Mouse (Mus musculus) myocyte (in vitro differentiated cells): Measurements from ENCODE around the gene Ncoa1. TPM values are rescaled to one million over a fixed set of nuclear protein-coding genes. Genes with fewer than 3 reads are reported as not detected.

ENCODE experiments used
- H3K27me3 ChIP-seq: one replicate; pipeline ENCODE4 v1.6.1; 2011; ENCODE audit not compliant: control insufficient read depth, insufficient read depth, insufficient read length
- H3K36me3 ChIP-seq: one replicate; pipeline ENCODE4 v1.6.1; 2011; ENCODE audit not compliant: control insufficient read depth, insufficient read depth
- H3K4me2 ChIP-seq: one replicate; pipeline ENCODE4 v1.6.1; 2011; ENCODE audit warnings: low read depth, control low read depth
- H3K4me3 ChIP-seq: one replicate; pipeline ENCODE4 v1.5.1; 2011; ENCODE audit warnings: mild to moderate bottlenecking, control low read depth, moderate library complexity
- H3K79me2 ChIP-seq: one replicate; pipeline ENCODE4 v1.6.1; 2011; ENCODE audit not compliant: control insufficient read depth, insufficient read depth
- H3ac ChIP-seq: one replicate; pipeline ENCODE4 v1.6.1; 2011; ENCODE audit not compliant: control insufficient read depth, insufficient read length
- CEBPB ChIP-seq: IDR thresholded peaks from 2 replicates; pipeline ENCODE4 v1.6.1; 2011; ENCODE audit warnings: mild to moderate bottlenecking, moderate library complexity; ENCODE audit not compliant: poor library complexity, insufficient read depth, severe bottlenecking
- E2F4 ChIP-seq: IDR thresholded peaks from one replicate; pipeline ENCODE4 v1.6.1; 2011; ENCODE audit warnings: mild to moderate bottlenecking, control low read depth, moderate library complexity; ENCODE audit not compliant: insufficient read depth
- MAX ChIP-seq: IDR thresholded peaks from one replicate; pipeline ENCODE4 v1.6.1; 2011; ENCODE audit warnings: low read depth, mild to moderate bottlenecking, control low read depth
- MYOD1 ChIP-seq, 3 experiments: IDR thresholded peaks; one replicate each; pipeline ENCODE4 v1.6.1; 2011; ENCODE audit warnings: control low read depth in 2 of 3, low read depth in 2 of 3, mild to moderate bottlenecking in 2 of 3, moderate library complexity in 1 of 3; ENCODE audit not compliant: insufficient read length in 2 of 3, control insufficient read depth in 1 of 3
- MYOG ChIP-seq, 3 experiments: IDR thresholded peaks; one replicate each; pipeline ENCODE4 v1.6.1; 2011; ENCODE audit warnings: control low read depth in 2 of 3, low read depth in 2 of 3, mild to moderate bottlenecking in 2 of 3; ENCODE audit not compliant: insufficient read length in 2 of 3, control insufficient read depth in 1 of 3, insufficient read depth in 1 of 3
- POLR2A ChIP-seq: IDR thresholded peaks from one replicate; pipeline ENCODE4 v1.6.1; 2011; ENCODE audit warnings: low read depth, mild to moderate bottlenecking, control low read depth, moderate library complexity; ENCODE audit not compliant: insufficient read length
- POLR2AphosphoS2 ChIP-seq: IDR thresholded peaks from one replicate; pipeline ENCODE4 v1.6.1; 2011; ENCODE audit warnings: low read depth, control low read depth; ENCODE audit not compliant: insufficient read length
- REST ChIP-seq: IDR thresholded peaks from one replicate; pipeline ENCODE4 v1.6.1; 2011; ENCODE audit warnings: mild to moderate bottlenecking, control low read depth, moderate library complexity; ENCODE audit not compliant: insufficient read depth, insufficient read length
- SRF ChIP-seq: IDR thresholded peaks from one replicate; pipeline ENCODE4 v1.6.1; 2011; ENCODE audit warnings: low read depth; ENCODE audit not compliant: control insufficient read depth, insufficient read length
- TCF12 ChIP-seq: IDR thresholded peaks from one replicate; pipeline ENCODE4 v1.6.1; 2011; ENCODE audit warnings: mild to moderate bottlenecking, control low read depth; ENCODE audit not compliant: poor library complexity, insufficient read depth, severe bottlenecking
- TCF3 ChIP-seq: IDR thresholded peaks from one replicate; pipeline ENCODE4 v1.6.1; 2011; ENCODE audit warnings: low read depth, control low read depth; ENCODE audit not compliant: insufficient read length
- USF1 ChIP-seq: IDR thresholded peaks from one replicate; pipeline ENCODE4 v1.6.1; 2011; ENCODE audit warnings: low read depth, mild to moderate bottlenecking, control low read depth, moderate library complexity
- polyA plus RNA-seq: library from polyadenylated mRNA; unstranded; fragments of >200 nt; fragmentation: generic; extraction: Trizol; gene quantifications from one replicate; pipeline ENCODE4 v1.2.1, GENCODE M21; 2012; ENCODE audit warnings: missing spikeins

Gene Ncoa1
- polyA plus RNA-seq, 1 experiment: 7.1 TPM

- Histone ChIP-seq H3K4me3 (no peak overlapping the region), H3ac (no peak overlapping the region), H3K27me3 (no peaks in the 10 kb centered on the region), H3K36me3 (no peaks in the 10 kb centered on the region), H3K4me2 (no peak overlapping the region), H3K79me2 (no peaks in the 10 kb centered on the region)
- TF ChIP-seq REST: no peak
- no peak for TF ChIP-seq SRF
- TF ChIP-seq MYOD1 (IDR thresholded peaks at IDR 0.05; ENCODE audit: control insufficient read depth in 1 of 3, insufficient read length in 2 of 3, low read depth in 2 of 3): no peak
- TF ChIP-seq POLR2A: no peak
- TF ChIP-seq TCF12: no peak
- TF ChIP-seq E2F4: no peak
- TF ChIP-seq MAX: no peak
- TF ChIP-seq TCF3: no peak
- TF ChIP-seq POLR2AphosphoS2: no peak
- TF ChIP-seq MYOG (IDR thresholded peaks at IDR 0.05; ENCODE audit: control insufficient read depth in 1 of 3, insufficient read depth in 1 of 3, insufficient read length in 2 of 3, low read depth in 2 of 3): no peak
- TF ChIP-seq USF1: no peak
- TF ChIP-seq CEBPB: no peak
Observed at GRCm38 (mm10) chr12:4298626-4299025, 178.4 kb downstream of the Ncoa1 start.

GRCm38 (mm10) chr12:4295881-4296280, 181.1 kb downstream of the Ncoa1 start:
- Histone ChIP-seq H3K27me3 (no peaks in the 10 kb centered on the region), H3K4me3 (no peak overlapping the region), H3K79me2 (no peaks in the 10 kb centered on the region), H3K4me2 (no peak overlapping the region), H3ac (no peak overlapping the region), H3K36me3 (no peaks in the 10 kb centered on the region)
- TF ChIP-seq POLR2AphosphoS2 (no peak), MYOG (IDR thresholded peaks at IDR 0.05; ENCODE audit: control insufficient read depth in 1 of 3, insufficient read depth in 1 of 3, insufficient read length in 2 of 3, low read depth in 2 of 3) (no peak), E2F4 (no peak), POLR2A (no peak), REST (no peak), MYOD1 (IDR thresholded peaks at IDR 0.05; ENCODE audit: control insufficient read depth in 1 of 3, insufficient read length in 2 of 3, low read depth in 2 of 3) (no peak), MAX (no peak), SRF (no peak), TCF12 (no peak), USF1 (no peak), TCF3 (no peak)

- Histone ChIP-seq H3K36me3 (no peaks in the 10 kb centered on the region), H3K4me2 (no peak overlapping the region), H3K79me2 (no peaks in the 10 kb centered on the region), H3ac (no peak overlapping the region), H3K4me3 (no peak overlapping the region), H3K27me3 (no peaks in the 10 kb centered on the region)
- TF ChIP-seq REST: no peak
Observed at GRCm38 (mm10) chr12:4295281-4295680, 181.7 kb downstream of the Ncoa1 start.

- Histone ChIP-seq H3ac (no peak overlapping the region), H3K79me2 (no peaks in the 10 kb centered on the region), H3K36me3 (peaks cover 6% of the 10 kb centered on the region), H3K4me3 (no peak overlapping the region), H3K4me2 (no peak overlapping the region), H3K27me3 (no peaks in the 10 kb centered on the region)
- TF ChIP-seq CEBPB: no peak
- no peak for TF ChIP-seq MYOG (IDR thresholded peaks at IDR 0.05; ENCODE audit: control insufficient read depth in 1 of 3, insufficient read depth in 1 of 3, insufficient read length in 2 of 3, low read depth in 2 of 3)
- TF ChIP-seq E2F4: no peak
- no peak for TF ChIP-seq SRF
- no peak for TF ChIP-seq POLR2AphosphoS2
- TF ChIP-seq REST: no peak
- TF ChIP-seq TCF12: no peak
- TF ChIP-seq MAX: no peak
- no peak for TF ChIP-seq POLR2A
- no peak for TF ChIP-seq TCF3
- no peak for TF ChIP-seq MYOD1 (IDR thresholded peaks at IDR 0.05; ENCODE audit: control insufficient read depth in 1 of 3, insufficient read length in 2 of 3, low read depth in 2 of 3)
Observed at GRCm38 (mm10) chr12:4293813-4294212, 183.2 kb downstream of the Ncoa1 start.

- H3K4me2 ChIP-seq: peak overlapping the region; percentile 60
- H3K79me2 ChIP-seq: no peaks in the 10 kb centered on the region
- peaks cover 6% of the 10 kb centered on the region for H3K36me3 ChIP-seq
- no peak overlapping the region for H3ac ChIP-seq
- no peaks in the 10 kb centered on the region for H3K27me3 ChIP-seq
- TF ChIP-seq TCF12 (peak; percentile 94), SRF (peak; percentile 55), TCF3 (peak; percentile 73), USF1 (no peak), MYOG (IDR thresholded peaks at IDR 0.05; ENCODE audit: control insufficient read depth in 1 of 3, insufficient read depth in 1 of 3, insufficient read length in 2 of 3, low read depth in 2 of 3) (peak; percentile 73 to 99 (median 96)), REST (no peak), MYOD1 (IDR thresholded peaks at IDR 0.05; ENCODE audit: control insufficient read depth in 1 of 3, insufficient read length in 2 of 3, low read depth in 2 of 3) (peak; percentile 86 to 96 (median 95))
- no peak overlapping the region for H3K4me3 ChIP-seq
Observed at GRCm38 (mm10) chr12:4285186-4285585, 191.8 kb downstream of the Ncoa1 start.
